ENCODE assay signal across 10 mouse cellular contexts in the genomic region with DNA sequence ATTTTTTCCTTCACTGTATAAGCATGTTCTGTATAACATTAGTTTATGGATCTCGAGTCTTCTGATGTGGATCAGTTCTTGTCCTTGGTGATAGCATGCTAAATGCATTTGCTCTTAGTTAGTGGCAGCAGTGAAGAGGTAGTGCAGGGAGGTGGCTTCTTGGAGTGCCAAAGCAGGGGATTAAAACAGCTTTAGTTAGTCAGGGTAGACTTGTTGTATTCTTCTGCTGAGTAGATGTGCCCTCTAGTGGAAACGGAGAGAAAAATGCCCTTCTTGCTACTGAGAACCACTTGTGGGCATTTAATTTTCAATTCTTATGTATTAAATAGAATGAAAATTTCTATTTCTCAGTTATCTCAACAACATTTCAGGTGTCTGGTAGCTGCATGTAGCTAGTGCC. TPM values are rescaled to one million over a fixed set of nuclear protein-coding genes. Genes with fewer than 3 reads are reported as not detected.
DNase-seq lines count a peak whose midpoint lies in the region; ATAC-seq and TF ChIP-seq lines count a peak whose summit lies in the region.
"Had no signal": no experiment of that assay in that cellular context is flagged by ENCODE, and none has a peak within 500 bp of the region (broad histone marks: within the 10 kb centered on the region; RNA-seq: fewer than 3 reads in every experiment).

No protein-coding gene starts in this region.

- ATAC-seq in forebrain, embryonic 11.5 days (replicated peaks; ENCODE audit: low FRiP score), result 0 out of 2 replicates have a peak, but pooled peaks have one; percentile 30
- ATAC-seq in forebrain, embryonic 15.5 days (replicated peaks), result no peak
- ATAC-seq in inflammation-experienced regulatory T-cells, adult 6 months, result peak; percentile 35

- intact Hi-C loops in left cerebral cortex, adult 2 months (cut with DNase I), result loop anchor here (2.0 kb wide), 1 partner anchor 92 kb away; no protein-coding TSS in a partner anchor

- DNase-seq in forebrain, embryonic 11.5 days (ENCODE audit: low spot score), result no peak
- no peak for DNase-seq in left cerebral cortex, adult 2 months (ENCODE audit: extremely low spot score in 1 of 2, low spot score in 2 of 2)
- no peak for DNase-seq in left cerebral cortex, adult 8-10 months (ENCODE audit: low spot score in 2 of 2)
- DNase-seq in ES-CJ7 (ENCODE audit: low read depth, low spot score), result peak; percentile 42
- DNase-seq in urinary bladder, postnatal 36 days (ENCODE audit: low spot score in 2 of 2), result no peak
- no peak for DNase-seq in adrenal gland, postnatal 4 days (ENCODE audit: low spot score in 2 of 2)

- H3K9ac ChIP-seq in forebrain, embryonic 11.5 days (ENCODE audit: low read length), result no peak overlapping the region
- no peak overlapping the region for H3K9ac ChIP-seq in forebrain, embryonic 15.5 days (replicated peaks)
- H3K9ac ChIP-seq: heart, embryonic 13.5 days had no signal

- TF ChIP-seq CTCF in left cerebral cortex, adult 2 months (IDR thresholded peaks at IDR 0.05), result peak; percentile 66

- H3K36me3 ChIP-seq in forebrain, embryonic 11.5 days (ENCODE audit: control insufficient read depth, insufficient read depth, low read length), result no peaks in the 10 kb centered on the region
- no peaks in the 10 kb centered on the region for H3K36me3 ChIP-seq in forebrain, embryonic 15.5 days
- H3K36me3 ChIP-seq: heart, embryonic 13.5 days had no signal

- H3K27me3 ChIP-seq in forebrain, embryonic 11.5 days (ENCODE audit: control insufficient read depth, insufficient read depth, low read length), result no peaks in the 10 kb centered on the region
- no peaks in the 10 kb centered on the region for H3K27me3 ChIP-seq in forebrain, embryonic 15.5 days
- H3K27me3 ChIP-seq: heart, embryonic 13.5 days had no signal

- no peak overlapping the region for H3K27ac ChIP-seq in forebrain, embryonic 11.5 days (ENCODE audit: low read depth, low read length)
- no peak overlapping the region for H3K27ac ChIP-seq in forebrain, embryonic 15.5 days (replicated peaks)
- no peak overlapping the region for H3K27ac ChIP-seq in left cerebral cortex, adult 2 months
- H3K27ac ChIP-seq: heart, embryonic 13.5 days; macrophage had no signal

- H3K4me2 ChIP-seq in forebrain, embryonic 11.5 days (ENCODE audit: low read depth, low read length, severe bottlenecking), result no peak overlapping the region
- H3K4me2 ChIP-seq in forebrain, embryonic 15.5 days (replicated peaks), result no peak overlapping the region
- H3K4me2 ChIP-seq: heart, embryonic 13.5 days had no signal

- WGBS in forebrain, embryonic 11.5 days, result 30% methylated on average over 2 of the region's 2 CpGs
- WGBS in forebrain, embryonic 15.5 days, result 23% methylated on average over 2 of the region's 2 CpGs

- H3K4me1 ChIP-seq in forebrain, embryonic 11.5 days (replicated peaks; ENCODE audit: control insufficient read depth, insufficient read depth, low read length), result no peaks in the 10 kb centered on the region
- H3K4me1 ChIP-seq in forebrain, embryonic 15.5 days, result no peaks in the 10 kb centered on the region
- H3K4me1 ChIP-seq: heart, embryonic 13.5 days had no signal

- no peaks in the 10 kb centered on the region for H3K9me3 ChIP-seq in forebrain, embryonic 11.5 days (ENCODE audit: control insufficient read depth, low read length)
- no peaks in the 10 kb centered on the region for H3K9me3 ChIP-seq in forebrain, embryonic 15.5 days
- H3K9me3 ChIP-seq: heart, embryonic 13.5 days had no signal

- H3K4me3 ChIP-seq in forebrain, embryonic 11.5 days (ENCODE audit: low read depth, low read length), result no peak overlapping the region
- no peak overlapping the region for H3K4me3 ChIP-seq in forebrain, embryonic 15.5 days
- no peak overlapping the region for H3K4me3 ChIP-seq in left cerebral cortex, adult 2 months
- H3K4me3 ChIP-seq: heart, embryonic 13.5 days had no signal

RNA-seq across cellular contexts. Expression of a gene that starts 36.5 kb away (rescaled TPM):
- 7.7 and 9.3 TPM in 2 replicates for polyA plus RNA-seq in forebrain, embryonic 11.5 days (2014; fragmentation: Nextera tagmentation; extraction: Ambion mirVana)
- 0.45 and 0.76 TPM in 2 replicates for polyA plus RNA-seq in forebrain, embryonic 15.5 days (2015; fragmentation: Nextera tagmentation; extraction: Ambion mirVana)
- total RNA-seq in left cerebral cortex, adult 2 months (2021), result 1 to 10 TPM in 1 of 2 experiments, under 1 TPM in 1; 0.36 to 1.1 TPM
- 1 to 10 TPM; 1.1 to 1.8 (median 1.4) TPM for total RNA-seq in left cerebral cortex, adult 8-10 months (2022)
- polyA plus RNA-seq in inflammation-experienced regulatory T-cells, adult 6 months (2017; shearing (Covaris generic)), result under 1 TPM in 1 of 3 experiments, not detected in 2; 0.78 TPM
- total RNA-seq in adrenal gland, postnatal 4 days (2021), result under 1 TPM; 0.56 to 0.67 TPM
- polyA plus RNA-seq: macrophage had no signal

RNA-seq across cellular contexts. Expression of a gene that starts 45.7 kb away (rescaled TPM):
- not detected in 2 replicates for polyA plus RNA-seq in forebrain, embryonic 11.5 days (2014; fragmentation: Nextera tagmentation; extraction: Ambion mirVana)
- polyA plus RNA-seq in forebrain, embryonic 15.5 days (2015; fragmentation: Nextera tagmentation; extraction: Ambion mirVana), result not detected in 2 replicates
- not detected for total RNA-seq in left cerebral cortex, adult 2 months (2021)
- not detected for total RNA-seq in left cerebral cortex, adult 8-10 months (2022)
- not detected for polyA plus RNA-seq in inflammation-experienced regulatory T-cells, adult 6 months (2017; shearing (Covaris generic))
- total RNA-seq in adrenal gland, postnatal 4 days (2021), result not detected
- polyA plus RNA-seq: heart, embryonic 13.5 days; macrophage had no signal
